Mouse (Mus musculus) cerebellum, adult 2 months (tissue): ENCODE measurements around the gene Rrp12. TPM values are rescaled to one million over a fixed set of nuclear protein-coding genes. Genes with fewer than 3 reads are reported as not detected.

ENCODE experiments used
- DNase-seq, 2 experiments: peaks; one replicate each; pipeline ENCODE4 v3.0.0; 2021
- H3K27ac ChIP-seq: fragments of 200-500 bp; 2 replicates; pipeline ENCODE4 v1.5.1; 2012; ENCODE audit warnings: low read length, control low read depth, inconsistent platforms; ENCODE audit not compliant: insufficient read depth
- H3K27me3 ChIP-seq: fragments of 200-500 bp; 2 replicates; pipeline ENCODE4 v1.6.1; 2012; ENCODE audit warnings: inconsistent platforms, mild to moderate bottlenecking, low read length, moderate library complexity; ENCODE audit not compliant: control insufficient read depth, insufficient read depth
- H3K4me1 ChIP-seq: fragments of 200-500 bp; 2 replicates; pipeline ENCODE4 v1.6.1; 2011; ENCODE audit warnings: low read length; ENCODE audit not compliant: control insufficient read depth, insufficient read depth
- H3K4me3 ChIP-seq: fragments of 200-500 bp; replicated peaks from 2 replicates; pipeline ENCODE3; 2011; ENCODE audit warnings: mild to moderate bottlenecking, low read depth, low read length, control low read depth; ENCODE audit not compliant: insufficient read depth
- CTCF ChIP-seq: fragments of 200-500 bp; IDR thresholded peaks from 2 replicates; pipeline ENCODE4 v1.5.1; 2011; ENCODE audit warnings: low read depth, mild to moderate bottlenecking, control low read depth, low read length, moderate library complexity, borderline replicate concordance; ENCODE audit not compliant: insufficient read depth
- POLR2A ChIP-seq: fragments of 200-500 bp; IDR thresholded peaks from 2 replicates; pipeline ENCODE4 v1.6.1; 2011; ENCODE audit warnings: low read length, control low read depth, borderline replicate concordance; ENCODE audit not compliant: insufficient read depth
- WGBS: fragments of 180-500 bp; shearing (Covaris S2); methylation state at CpG from one replicate; pipeline ENCODE4 v1.1.7; 2018; 5-methylcytosine and 5-hydroxymethylcytosine counted together
- polyA plus RNA-seq: library from polyadenylated mRNA; depleted of rRNA; stranded (reverse); fragments of >200 nt; gene quantifications from 2 replicates; pipeline ENCODE4 v1.2.3, GENCODE M21; 2012

Gene Rrp12
- polyA plus RNA-seq, 1 experiment = 15.1 TPM

- H3K4me3 ChIP-seq = no peak overlapping the region
- 41% methylated on average over 4 of the region's 4 CpGs for WGBS
- H3K27me3 ChIP-seq = no peaks in the 10 kb centered on the region
- TF ChIP-seq CTCF (no peak), POLR2A (no peak)
- no peak for DNase-seq
- H3K27ac ChIP-seq = no peak overlapping the region
- peaks cover 9% of the 10 kb centered on the region for H3K4me1 ChIP-seq
These were observed 53.3 kb downstream of the Rrp12 start for GRCm38 (mm10) chr19:41842706-41843105.

GRCm38 (mm10) chr19:41842196-41842595, 53.8 kb downstream of the Rrp12 start:
- Histone ChIP-seq H3K4me3 (no peak overlapping the region), H3K27ac (no peak overlapping the region), H3K27me3 (no peaks in the 10 kb centered on the region), H3K4me1 (peaks cover 9% of the 10 kb centered on the region)
- 15% methylated on average over 4 of the region's 4 CpGs for WGBS
- peak; percentile 48 to 76 for DNase-seq
- TF ChIP-seq POLR2A (no peak), CTCF (no peak)

GRCm38 (mm10) chr19:41841105-41841750, 54.7 kb downstream of the Rrp12 start:
- DNase-seq = no peak
- 24% methylated on average over 7 of the region's 7 CpGs for whole genome bisulfite sequencing
- Histone ChIP-seq H3K27me3 (no peaks in the 10 kb centered on the region), H3K27ac (no peak overlapping the region), H3K4me1 (peaks cover 9% of the 10 kb centered on the region), H3K4me3 (no peak overlapping the region)
- TF ChIP-seq CTCF (no peak), POLR2A (no peak)

GRCm38 (mm10) chr19:41839685-41840084, 56.3 kb downstream of the Rrp12 start:
- DNase-seq = no peak
- peaks cover 5% of the 10 kb centered on the region; the same call in 1 of the 2 replicates for H3K4me1 ChIP-seq
- no peak overlapping the region for H3K27ac ChIP-seq
- H3K27me3 ChIP-seq = no peaks in the 10 kb centered on the region
- WGBS = over 99% methylated on average over 3 of the region's 3 CpGs
- TF ChIP-seq CTCF (no peak), POLR2A (no peak)
- no peak overlapping the region for H3K4me3 ChIP-seq

GRCm38 (mm10) chr19:41838808-41839207, 57.2 kb downstream of the Rrp12 start:
- peaks cover 5% of the 10 kb centered on the region; the same call in 1 of the 2 replicates for H3K4me1 ChIP-seq
- H3K4me3 ChIP-seq = no peak overlapping the region
- 93% methylated on average over 6 of the region's 6 CpGs for WGBS
- H3K27me3 ChIP-seq = no peaks in the 10 kb centered on the region
- TF ChIP-seq POLR2A = no peak
- no peak for TF ChIP-seq CTCF
- DNase-seq = no peak
- H3K27ac ChIP-seq = no peak overlapping the region

- no peak for DNase-seq
- H3K4me1 ChIP-seq = peaks cover 8% of the 10 kb centered on the region
- no peaks in the 10 kb centered on the region for H3K27me3 ChIP-seq
- WGBS = 78% methylated on average over 4 of the region's 4 CpGs
- no peak overlapping the region for H3K4me3 ChIP-seq
- H3K27ac ChIP-seq = no peak overlapping the region
- TF ChIP-seq POLR2A (no peak), CTCF (no peak)
These were observed 58.1 kb downstream of the Rrp12 start for GRCm38 (mm10) chr19:41837917-41838261.

GRCm38 (mm10) chr19:41837194-41837916, 58.6 kb downstream of the Rrp12 start:
- no peaks in the 10 kb centered on the region for H3K27me3 ChIP-seq
- 86% methylated on average over 9 of the region's 9 CpGs for WGBS
- H3K4me3 ChIP-seq = no peak overlapping the region
- H3K4me1 ChIP-seq = peaks cover 10% of the 10 kb centered on the region
- DNase-seq = no peak
- H3K27ac ChIP-seq = no peak overlapping the region
- TF ChIP-seq CTCF (no peak), POLR2A (no peak)

GRCm38 (mm10) chr19:41836719-41837118, 59.3 kb downstream of the Rrp12 start:
- TF ChIP-seq POLR2A = no peak
- TF ChIP-seq CTCF = no peak
- Histone ChIP-seq H3K27me3 (no peaks in the 10 kb centered on the region), H3K4me3 (no peak overlapping the region), H3K4me1 (peaks cover 12% of the 10 kb centered on the region), H3K27ac (no peak overlapping the region)
- 48% methylated on average over 3 of the region's 3 CpGs for WGBS
- no peak for DNase-seq
